Mouse (Mus musculus) kidney, adult 2 months (tissue): ENCODE measurements around the gene Abcc10. TPM values are rescaled to one million over a fixed set of nuclear protein-coding genes. Genes with fewer than 3 reads are reported as not detected.
A peak's percentile ranks its signal among the peaks of the same experiment; 100 is the strongest.

Experiments
- DNase-seq: peaks from one replicate; pipeline ENCODE4 v3.0.0; 2021
- H3K27ac ChIP-seq: fragments of 200-500 bp; 2 replicates; pipeline ENCODE4 v1.5.1; 2012; ENCODE audit warnings: low read depth, low read length, control low read depth, inconsistent platforms; ENCODE audit not compliant: insufficient read depth
- H3K27me3 ChIP-seq: fragments of 200-500 bp; replicated peaks from 2 replicates; pipeline ENCODE4 v1.6.1; 2012; ENCODE audit warnings: mild to moderate bottlenecking, moderate library complexity, low read length, inconsistent platforms; ENCODE audit not compliant: control insufficient read depth, insufficient read depth
- H3K36me3 ChIP-seq: fragments of 200-500 bp; 2 replicates; pipeline ENCODE4 v1.6.1; 2012; ENCODE audit warnings: mild to moderate bottlenecking, moderate library complexity, low read length, inconsistent platforms; ENCODE audit not compliant: control insufficient read depth, insufficient read depth
- H3K4me1 ChIP-seq: fragments of 200-500 bp; 2 replicates; pipeline ENCODE4 v1.6.1; 2011; ENCODE audit warnings: low read length; ENCODE audit not compliant: control insufficient read depth, insufficient read depth
- H3K4me3 ChIP-seq: fragments of 200-500 bp; 2 replicates; pipeline ENCODE4 v1.5.1; 2011; ENCODE audit warnings: mild to moderate bottlenecking, low read depth, low read length, control low read depth; ENCODE audit not compliant: insufficient read depth
- CTCF ChIP-seq: fragments of 200-500 bp; conservative IDR thresholded peaks from 2 replicates; pipeline ENCODE4 v1.5.1; 2011; ENCODE audit warnings: low read depth, mild to moderate bottlenecking, control low read depth, low read length, moderate library complexity, mixed read lengths; ENCODE audit not compliant: insufficient read depth, insufficient read length
- POLR2A ChIP-seq: fragments of 200-500 bp; IDR thresholded peaks from one replicate; pipeline ENCODE4 v1.6.1; 2011; ENCODE audit warnings: low read depth, low read length, control low read depth
- WGBS: fragments of 180-500 bp; shearing (Covaris S2); methylation state at CpG from one replicate; pipeline ENCODE4 v1.1.7; 2018; 5-methylcytosine and 5-hydroxymethylcytosine counted together
- polyA plus RNA-seq: library from polyadenylated mRNA; depleted of rRNA; stranded (reverse); fragments of >200 nt; gene quantifications from 2 replicates; pipeline ENCODE4 v1.2.3, GENCODE M21; 2012

Abcc10 gene
- polyA plus RNA-seq, 1 experiment, result 16.8 TPM

GRCm38 (mm10) chr17:46304184-46304583, 24.0 kb downstream of the Abcc10 start:
- Histone ChIP-seq H3K4me3 (no peak overlapping the region), H3K27me3 (no peaks in the 10 kb centered on the region), H3K4me1 (no peaks in the 10 kb centered on the region), H3K36me3 (no peaks in the 10 kb centered on the region), H3K27ac (no peak overlapping the region)
- DNase-seq, result no peak
- no peak for TF ChIP-seq CTCF
- TF ChIP-seq POLR2A, result no peak
- WGBS, result 94% methylated on average over 9 of the region's 9 CpGs

- TF ChIP-seq POLR2A, result no peak
- no peak for TF ChIP-seq CTCF
These were observed 26.3 kb downstream of the Abcc10 start for GRCm38 (mm10) chr17:46301892-46302291.

GRCm38 (mm10) chr17:46298220-46298913, 29.8 kb downstream of the Abcc10 start:
- Histone ChIP-seq H3K4me3 (peak overlapping the region; percentile 42), H3K27me3 (no peaks in the 10 kb centered on the region), H3K4me1 (0 out of 2 replicates have a peak, but pooled peaks cover 3% of the 10 kb centered on the region), H3K27ac (no peak overlapping the region), H3K36me3 (no peaks in the 10 kb centered on the region)
- peak; percentile 82 for DNase-seq
- TF ChIP-seq POLR2A (no peak), CTCF (peak; percentile 85)
- WGBS, result under 1% methylated on average over 48 of the region's 48 CpGs

More at GRCm38 (mm10) chr17:46301892-46302291, 26.3 kb downstream of the Abcc10 start:
- no peaks in the 10 kb centered on the region for H3K36me3 ChIP-seq
- H3K27ac ChIP-seq, result no peak overlapping the region
- WGBS, result 60% methylated on average over 12 of the region's 12 CpGs
- no peaks in the 10 kb centered on the region for H3K27me3 ChIP-seq
- H3K4me3 ChIP-seq, result no peak overlapping the region
- DNase-seq, result peak; percentile 21
- 0 out of 2 replicates have a peak, but pooled peaks cover 3% of the 10 kb centered on the region for H3K4me1 ChIP-seq

GRCm38 (mm10) chr17:46297364-46298219, 30.6 kb downstream of the Abcc10 start, which contains the start of gene Dlk2:
Dlk2 (plus strand) TSS chr17:46297421.
- Histone ChIP-seq H3K27me3 (no peaks in the 10 kb centered on the region), H3K4me3 (peak within 1 kb of the TSS; percentile 42), H3K36me3 (no peaks in the 10 kb centered on the region), H3K4me1 (0 out of 2 replicates have a peak, but pooled peaks cover 3% of the 10 kb centered on the region), H3K27ac (no peak within 1 kb of the TSS)
- WGBS, result 1% methylated on average over 81 of the region's 86 CpGs
- TF ChIP-seq CTCF (no peak), POLR2A (no peak)
- DNase-seq, result no peak

GRCm38 (mm10) chr17:46297028-46297363, 31.2 kb downstream of the Abcc10 start:
- no peaks in the 10 kb centered on the region for H3K27me3 ChIP-seq
- H3K27ac ChIP-seq, result no peak overlapping the region
- H3K4me1 ChIP-seq, result 0 out of 2 replicates have a peak, but pooled peaks cover 3% of the 10 kb centered on the region
- peak overlapping the region; percentile 42 for H3K4me3 ChIP-seq
- DNase-seq, result no peak
- no peaks in the 10 kb centered on the region for H3K36me3 ChIP-seq
- 9% methylated on average over 6 of the region's 6 CpGs for WGBS
- TF ChIP-seq POLR2A (no peak), CTCF (no peak)

GRCm38 (mm10) chr17:46296601-46297000, 31.6 kb downstream of the Abcc10 start:
- 35% methylated on average over 6 of the region's 6 CpGs for WGBS
- Histone ChIP-seq H3K27ac (no peak overlapping the region), H3K4me3 (no peak overlapping the region), H3K4me1 (0 out of 2 replicates have a peak, but pooled peaks cover 3% of the 10 kb centered on the region), H3K36me3 (no peaks in the 10 kb centered on the region), H3K27me3 (no peaks in the 10 kb centered on the region)
- TF ChIP-seq CTCF (no peak), POLR2A (no peak)
- no peak for DNase-seq

- H3K4me1 ChIP-seq, result no peaks in the 10 kb centered on the region; the same call in 1 of the 2 replicates
- H3K27me3 ChIP-seq, result no peaks in the 10 kb centered on the region
- DNase-seq, result peak; percentile 85
- TF ChIP-seq CTCF, result no peak
- no peak for TF ChIP-seq POLR2A
- 42% methylated on average over 11 of the region's 11 CpGs for WGBS
- no peak overlapping the region for H3K4me3 ChIP-seq
- H3K27ac ChIP-seq, result no peak overlapping the region
- H3K36me3 ChIP-seq, result no peaks in the 10 kb centered on the region
These were observed 40.5 kb downstream of the Abcc10 start for GRCm38 (mm10) chr17:46287678-46288095.
